Comparison of ENCODE assay signal across 21 mouse cellular contexts in the genomic region with DNA sequence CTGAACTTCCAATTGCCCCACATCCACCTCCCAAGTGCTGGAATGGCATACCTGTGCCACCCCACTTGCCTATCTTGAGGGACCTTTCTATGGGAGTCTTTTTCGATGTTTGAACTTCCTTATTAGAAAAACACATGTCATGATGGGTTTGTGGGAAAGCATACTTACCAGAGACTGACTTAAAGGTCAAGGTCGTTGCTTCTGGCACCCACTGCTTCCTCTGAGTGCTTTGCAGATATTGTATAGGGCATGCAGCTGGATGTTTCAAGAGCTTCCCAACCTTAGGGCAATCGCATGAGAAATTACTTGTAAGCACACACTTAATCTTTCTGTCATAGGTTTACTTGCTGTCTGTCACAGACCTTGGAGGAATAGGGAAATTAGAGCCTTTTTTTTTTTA. TPM values are rescaled to one million over a fixed set of nuclear protein-coding genes. Genes with fewer than 3 reads are reported as not detected.
"Had no signal": no experiment of that assay in that cellular context is flagged by ENCODE, and none has a peak within 500 bp of the region (broad histone marks: within the 10 kb centered on the region; RNA-seq: fewer than 3 reads in every experiment).

No protein-coding gene starts in this region.

- H3K36me3 ChIP-seq: intestine, embryonic 15.5 days; lung, embryonic 15.5 days; midbrain, embryonic 10.5 days had no signal

- H3K4me2 ChIP-seq: intestine, embryonic 15.5 days; lung, embryonic 15.5 days had no signal

- H3K27ac ChIP-seq: intestine, embryonic 15.5 days; kidney, postnatal 0 days; left cerebral cortex, adult 2 months; lung, embryonic 15.5 days; midbrain, embryonic 10.5 days had no signal

- H3K4me3 ChIP-seq: intestine, embryonic 15.5 days; left cerebral cortex, adult 2 months; lung, embryonic 15.5 days; megakaryocyte, embryonic 14.5 days; midbrain, embryonic 10.5 days had no signal

- ATAC-seq: intestine, embryonic 15.5 days had no signal

- H3K4me1 ChIP-seq: intestine, embryonic 15.5 days; lung, embryonic 15.5 days; midbrain, embryonic 10.5 days had no signal

- H3K27me3 ChIP-seq: intestine, embryonic 15.5 days; lung, embryonic 15.5 days had no signal

- DNase-seq: kidney, adult 18-20 months; kidney, adult 9 months; kidney, postnatal 25 days; layer of hippocampus, postnatal 36 days; lung, adult 18-20 months; lung, postnatal 10 days; lung, postnatal 36 days; midbrain, embryonic 14.5 days; thymus, adult 2 months; thymus, postnatal 14 days; thymus, postnatal 4 days had no signal

- H3K9ac ChIP-seq: intestine, embryonic 15.5 days; lung, embryonic 15.5 days had no signal

- H3K9me3 ChIP-seq: intestine, embryonic 15.5 days; lung, embryonic 15.5 days; megakaryocyte, embryonic 14.5 days; midbrain, embryonic 10.5 days had no signal

RNA-seq across cellular contexts. Expression of gene Fasl, which starts 5.0 kb away (rescaled TPM):
- total RNA-seq: left cerebral cortex, postnatal 36 days had no signal
- polyA plus RNA-seq: intestine, embryonic 15.5 days; kidney, postnatal 0 days; limb, embryonic 11.5 days; midbrain, embryonic 10.5 days; midbrain, embryonic 14.5 days; neural tube, embryonic 11.5 days; stomach, embryonic 16.5 days had no signal
